Mouse (Mus musculus) kidney, adult 2 months (tissue): ENCODE data around the gene C5ar1.

Experiments
- CTCF ChIP-seq: fragments of 200-500 bp; conservative IDR thresholded peaks from 2 replicates; pipeline ENCODE4 v1.5.1; 2011; ENCODE audit warnings: low read depth, mild to moderate bottlenecking, control low read depth, low read length, moderate library complexity, mixed read lengths; ENCODE audit not compliant: insufficient read depth, insufficient read length
- POLR2A ChIP-seq: fragments of 200-500 bp; IDR thresholded peaks from one replicate; pipeline ENCODE4 v1.6.1; 2011; ENCODE audit warnings: low read depth, low read length, control low read depth

DNA sequence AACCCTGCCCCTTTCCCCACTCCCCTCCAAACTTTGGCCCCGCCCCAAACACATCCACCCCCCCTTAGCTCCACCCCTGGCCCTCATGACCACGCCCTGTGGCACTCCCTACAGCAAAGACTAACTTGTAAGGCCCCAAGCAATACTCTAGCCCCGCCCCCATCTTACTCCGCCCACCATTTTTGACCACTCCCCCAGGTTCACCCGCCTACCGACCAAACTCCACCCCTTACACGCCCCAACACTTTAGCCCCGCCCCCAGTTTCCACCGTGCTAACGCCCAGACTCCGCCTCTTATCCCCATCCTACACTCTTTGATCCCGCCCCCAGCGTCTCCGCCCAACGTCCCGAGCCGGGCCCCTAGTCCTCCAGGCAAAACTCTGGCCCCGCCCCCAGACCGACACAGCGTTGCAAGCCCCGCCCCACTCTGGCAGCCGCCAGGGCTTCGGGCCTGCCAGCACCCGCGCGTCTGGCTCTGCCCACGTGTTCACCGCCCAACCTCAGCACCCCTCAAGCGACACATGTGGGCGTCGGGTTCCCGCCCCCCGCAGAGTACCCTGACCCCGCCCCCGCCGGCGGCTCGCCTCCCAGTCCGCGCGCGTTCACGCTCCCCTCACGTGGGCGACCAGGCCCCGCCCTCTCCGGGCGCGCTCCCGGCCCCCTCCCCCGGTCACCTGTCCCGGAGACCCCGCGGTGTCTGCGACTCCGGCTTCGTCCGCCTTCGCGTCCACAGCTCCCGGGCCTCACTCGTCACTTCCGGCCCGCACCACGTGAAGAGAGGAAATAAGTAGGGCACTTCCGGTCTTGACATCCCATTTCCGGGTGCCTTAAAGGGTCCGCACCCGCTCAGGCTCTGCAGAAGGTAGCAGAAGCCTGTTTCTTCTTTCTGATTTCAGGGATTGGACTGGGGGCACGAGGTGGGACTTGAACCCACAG, 27.0 kb upstream of the C5ar1 start, which contains the start of gene Ccdc9:
- TF ChIP-seq POLR2A: peak; percentile 14
- TF ChIP-seq CTCF: no peak
